Mouse (Mus musculus) heart, adult 2 months (tissue): ENCODE data around the gene Gfpt1.

Source experiments
- CTCF ChIP-seq: fragments of 200-600 bp; IDR thresholded peaks from 2 replicates; pipeline ENCODE4 v1.8.1; 2022; ENCODE audit warnings: antibody characterized with exemption, mild to moderate bottlenecking, moderate library complexity
- POLR2A ChIP-seq: fragments of 200-500 bp; IDR thresholded peaks from 2 replicates; pipeline ENCODE4 v1.6.1; 2011; ENCODE audit warnings: mild to moderate bottlenecking, low read depth, low read length, control low read depth; ENCODE audit not compliant: insufficient read depth

GRCm38 (mm10) chr6:87021791-87022190 lies 20.9 kb upstream of the Gfpt1 start:
- TF ChIP-seq CTCF (no peak), POLR2A (no peak)
